Mouse (Mus musculus): ENCODE data around the gene Cnot4. TPM values are rescaled to one million over a fixed set of nuclear protein-coding genes. Genes with fewer than 3 reads are reported as not detected.

The Cnot4 gene
- 20.3 and 20.7 TPM in 2 replicates for polyA plus RNA-seq (2021; fragmentation: Nextera tagmentation)
- long read RNA-seq, experiment 1, transcript Cnot4-207 (11 exons, 3,296 nt) = major isoform, 13 of 43 reads
- long read RNA-seq, experiment 1, transcript Cnot4-201 (11 exons, 3,337 nt) = minor isoform, 5 of 43 reads
- long read RNA-seq, experiment 1, partial matches to known transcripts = 11 of 43 reads
- long read RNA-seq, experiment 1, other reads (novel, unspliced or antisense) = 12 of 43 reads
- long read RNA-seq, experiment 2, partial matches to known transcripts = 37 of 47 reads
- long read RNA-seq, experiment 2, other reads (novel, unspliced or antisense) = 9 of 47 reads

DNA sequence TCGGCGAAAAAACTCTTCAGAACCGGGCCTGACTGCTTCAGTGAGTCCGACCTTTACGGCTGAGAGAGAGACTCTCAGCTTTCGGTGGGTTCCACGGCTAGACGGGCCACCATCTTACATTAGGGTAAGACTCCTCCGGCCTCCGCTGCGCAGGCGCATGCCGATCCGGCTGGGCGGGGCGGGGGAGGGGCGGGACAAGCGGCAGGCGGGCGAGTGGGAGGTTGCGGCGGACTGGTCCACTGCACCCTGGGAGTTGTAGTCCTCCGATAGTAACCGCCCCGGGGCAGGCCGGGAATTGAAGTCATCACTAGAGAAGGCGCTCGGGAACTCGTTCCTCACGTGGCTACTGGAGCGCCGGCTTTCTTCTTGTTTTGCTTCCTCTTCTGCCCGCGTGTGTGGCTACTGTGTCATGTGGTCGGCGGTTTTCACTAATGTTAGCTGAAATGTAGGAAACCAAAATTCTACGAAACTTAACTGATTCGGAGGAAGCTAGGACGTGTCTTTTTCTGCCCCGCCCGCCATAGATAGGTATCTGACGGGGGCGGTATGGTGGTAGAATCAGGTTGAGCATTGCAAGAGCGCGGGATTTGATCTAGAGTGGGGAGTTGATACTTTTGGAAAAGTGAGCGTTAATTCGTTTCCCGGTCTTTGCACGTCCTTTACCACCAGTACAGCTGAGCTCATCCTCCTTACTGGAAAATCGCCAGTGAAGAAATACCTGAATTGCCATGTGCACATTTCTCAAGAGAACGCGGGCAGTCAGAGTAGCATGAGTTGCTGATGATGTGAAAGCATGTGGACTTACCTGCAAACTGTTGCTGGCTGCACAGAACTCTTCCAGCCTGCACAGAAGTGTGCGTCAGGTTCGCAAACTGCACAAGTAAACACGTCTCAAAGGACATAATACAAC is at the start of gene Cnot4:
Cnot4 (minus strand) TSS at position 146 of the 910 bp plus-strand sequence.

DNA sequence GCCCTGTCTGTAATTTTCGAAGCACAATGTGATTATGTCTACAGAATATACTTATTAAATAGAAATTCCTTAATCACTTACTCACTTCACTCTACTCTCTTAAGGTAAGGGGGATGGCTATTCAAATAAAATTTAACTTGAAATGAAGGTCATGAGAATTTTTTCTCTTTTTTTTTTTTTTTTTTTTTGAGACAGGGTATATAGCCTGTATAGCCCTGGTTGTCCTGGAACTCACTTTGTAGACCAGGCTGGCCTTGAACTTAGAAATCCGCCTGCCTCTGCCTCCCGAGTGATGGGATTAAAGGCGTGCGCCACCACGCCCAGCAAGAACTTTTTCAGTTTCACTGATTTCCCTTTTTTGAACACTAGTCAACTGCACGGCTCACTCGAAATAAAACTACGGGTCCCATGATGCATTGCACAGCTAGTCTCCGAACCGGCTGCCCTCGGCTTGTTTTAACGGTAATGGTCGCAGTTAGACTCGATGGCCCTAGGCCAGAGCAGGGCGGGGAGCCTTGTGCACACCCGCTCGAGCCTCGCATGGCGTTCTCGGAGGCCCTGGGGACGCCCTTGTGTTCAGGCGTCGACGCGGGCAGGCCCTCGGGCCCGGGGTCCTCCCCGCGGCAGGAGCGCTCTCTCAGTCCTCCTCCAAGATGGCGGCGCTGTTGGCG is 43.6 kb upstream of the Cnot4 start, which contains the start of gene Nup205:
Nup205 (plus strand) TSS at position 443 of the 671 bp plus-strand sequence.

DNA sequence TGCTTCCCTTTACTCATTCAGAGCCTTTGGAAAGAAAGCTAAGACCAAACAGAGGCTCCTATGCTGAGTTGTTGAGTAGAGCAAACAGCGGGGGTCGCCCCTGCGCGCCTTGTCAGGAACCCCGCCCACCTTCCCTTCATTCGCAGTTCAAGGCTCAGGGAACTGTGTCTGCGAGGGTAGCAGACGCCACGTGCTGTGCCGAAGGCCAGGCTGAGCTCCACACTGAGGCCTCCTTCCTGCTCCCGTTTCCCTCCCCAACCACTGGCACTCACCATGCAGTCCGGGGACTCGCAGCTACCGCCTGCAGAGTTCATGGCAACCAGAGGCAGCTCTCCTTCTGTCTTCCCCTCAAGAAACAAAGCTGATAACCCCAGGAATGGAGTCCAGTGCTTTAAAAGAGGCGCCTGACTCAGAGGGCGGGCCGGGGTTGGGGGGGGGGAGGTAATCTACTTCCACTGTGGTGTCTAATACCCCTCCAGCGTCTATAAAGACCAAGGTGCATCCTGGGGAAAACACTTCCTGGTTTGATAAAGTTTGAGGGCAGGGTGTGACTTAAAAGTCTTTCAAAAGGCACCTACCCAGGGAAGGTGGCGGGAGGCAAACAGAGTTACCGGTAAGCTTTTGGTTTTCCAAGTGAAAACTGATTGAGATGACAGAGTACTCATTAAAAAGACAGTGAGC is 145.3 kb downstream of the Cnot4 start, which contains the start of gene Slc23a4:
Slc23a4 (minus strand) TSS at position 324 of the 681 bp plus-strand sequence.

Other genes starting within 250 kb of the Cnot4 start
- 12.1 and 16.9 TPM in 2 replicates for gene Wdr91, start 222.8 kb downstream of the Cnot4 start, polyA plus RNA-seq (2021; fragmentation: Nextera tagmentation)
- not detected in 2 replicates for gene Stra8, start 213.6 kb downstream of the Cnot4 start, polyA plus RNA-seq (2021; fragmentation: Nextera tagmentation)
- 0.10 and 0.23 TPM in 2 replicates for gene Slc23a4, start 145.3 kb downstream of the Cnot4 start, polyA plus RNA-seq (2021; fragmentation: Nextera tagmentation)
- 1.5 and 1.6 TPM in 2 replicates for gene Nup205, start 43.7 kb upstream of the Cnot4 start, polyA plus RNA-seq (2021; fragmentation: Nextera tagmentation)
- 6.8 and 10.8 TPM in 2 replicates for gene Slc13a4, start 174.4 kb upstream of the Cnot4 start, polyA plus RNA-seq (2021; fragmentation: Nextera tagmentation)
- gene Fam180a, start 192.4 kb upstream of the Cnot4 start, polyA plus RNA-seq (2021; fragmentation: Nextera tagmentation) = 3.4 and 3.8 TPM in 2 replicates